In the genomic region with DNA sequence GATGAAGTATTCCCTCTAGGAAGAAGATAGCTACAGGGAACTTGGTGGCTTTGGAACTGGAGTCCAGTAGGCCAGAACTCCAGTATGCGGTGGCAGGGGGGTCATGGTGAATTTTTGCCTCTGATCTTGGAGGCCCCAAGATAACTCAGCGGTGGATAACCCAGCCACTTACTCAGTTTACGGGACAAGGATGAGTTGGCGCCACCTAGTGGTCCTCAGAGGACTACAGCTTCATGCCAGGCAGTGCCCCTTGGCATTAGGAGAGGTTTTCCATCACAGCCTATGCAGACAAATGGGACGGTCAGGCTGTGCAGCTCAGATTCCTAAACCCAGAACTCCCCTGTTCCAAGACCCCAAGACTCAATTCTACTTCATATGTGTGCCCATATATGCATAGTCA, we compare ENCODE assay signal across 9 mouse cellular contexts. TPM values are rescaled to one million over a fixed set of nuclear protein-coding genes. Genes with fewer than 3 reads are reported as not detected.
DNase-seq lines count a peak whose midpoint lies in the region; ATAC-seq lines count a peak whose summit lies in the region.
"Had no signal": no experiment of that assay in that cellular context is flagged by ENCODE, and none has a peak within 500 bp of the region (broad histone marks: within the 10 kb centered on the region; RNA-seq: fewer than 3 reads in every experiment).

No protein-coding gene starts in this region.

- H3K36me3 ChIP-seq in neural tube, embryonic 15.5 days: peaks cover 65% of the 10 kb centered on the region
- H3K36me3 ChIP-seq in embryonic facial prominence, embryonic 10.5 days (replicated peaks): peaks cover 87% of the 10 kb centered on the region

- no peaks in the 10 kb centered on the region for H3K9me3 ChIP-seq in neural tube, embryonic 15.5 days (replicated peaks)
- no peaks in the 10 kb centered on the region for H3K9me3 ChIP-seq in embryonic facial prominence, embryonic 10.5 days

- peaks cover 33% of the 10 kb centered on the region for H3K4me1 ChIP-seq in neural tube, embryonic 15.5 days
- H3K4me1 ChIP-seq in embryonic facial prominence, embryonic 10.5 days: peaks cover 48% of the 10 kb centered on the region

- no peak for ATAC-seq in neural tube, embryonic 15.5 days (ENCODE audit: low FRiP score)

- H3K27me3 ChIP-seq in neural tube, embryonic 15.5 days (replicated peaks): no peaks in the 10 kb centered on the region
- no peaks in the 10 kb centered on the region for H3K27me3 ChIP-seq in embryonic facial prominence, embryonic 10.5 days (replicated peaks; ENCODE audit: low read depth, poor library complexity, severe bottlenecking)

- no peak overlapping the region for H3K4me3 ChIP-seq in neural tube, embryonic 15.5 days (replicated peaks)
- H3K4me3 ChIP-seq in embryonic facial prominence, embryonic 10.5 days: no peak overlapping the region

- peak; percentile 71 for DNase-seq in neural tube, embryonic 10.5 days (ENCODE audit: extremely low spot score, low spot score)
- peak; percentile 84 for DNase-seq in adrenal gland, postnatal 10 days
- DNase-seq in embryonic facial prominence, embryonic 10.5 days (ENCODE audit: low spot score): peak; percentile 74
- DNase-seq in heart, postnatal 10 days: peak; percentile 84 to 87
- peak; percentile 84 to 86 for DNase-seq in left cerebral cortex, postnatal 25 days (ENCODE audit: low spot score in 2 of 2)
- peak; percentile 60 to 74 for DNase-seq in natural killer cell, adult 2 months (ENCODE audit: low spot score in 2 of 2)
- peak; percentile 45 for DNase-seq in testis, postnatal 14 days (ENCODE audit: low spot score)

- 24% methylated on average over 5 of the region's 5 CpGs for WGBS in neural tube, embryonic 15.5 days
- 31% methylated on average over 5 of the region's 5 CpGs for WGBS in embryonic facial prominence, embryonic 10.5 days

- no peak overlapping the region for H3K9ac ChIP-seq in neural tube, embryonic 15.5 days (replicated peaks)

- no peak overlapping the region for H3K4me2 ChIP-seq in neural tube, embryonic 15.5 days

- H3K27ac ChIP-seq in neural tube, embryonic 15.5 days (replicated peaks): no peak overlapping the region
- H3K27ac ChIP-seq in embryonic facial prominence, embryonic 10.5 days (replicated peaks): no peak overlapping the region
- H3K27ac ChIP-seq: macrophage had no signal

- intact Hi-C loops in heart, postnatal 10 days (cut with DNase I): loop anchor here (1.0 kb wide), 1 partner anchor 10 kb away; no protein-coding TSS in a partner anchor
- intact Hi-C loops in left cerebral cortex, postnatal 25 days (cut with DNase I): loop anchor here (5.0 kb wide), 1 partner anchor 34 kb away; no protein-coding TSS in a partner anchor

RNA-seq across cellular contexts. Expression of gene Git1, which starts 8.0 kb away (rescaled TPM):
- polyA plus RNA-seq in neural tube, embryonic 15.5 days (2015; fragmentation: Nextera tagmentation; extraction: Ambion mirVana): 13.9 and 14.0 TPM in 2 replicates
- 10 to 100 TPM; 49.7 to 57.8 TPM for total RNA-seq in adrenal gland, postnatal 10 days (2021)
- 13.0 and 13.2 TPM in 2 replicates for polyA plus RNA-seq in embryonic facial prominence, embryonic 10.5 days (2016; fragmentation: Nextera tagmentation; extraction: Ambion mirVana)
- total RNA-seq in heart, postnatal 10 days (2021): 10 to 100 TPM; 64.5 to 65.1 TPM
- total RNA-seq in left cerebral cortex, postnatal 25 days (2021): 100 to 1,000 TPM; 247 to 261 TPM

RNA-seq across cellular contexts. Expression of gene Ankrd13b, which starts 11.9 kb away (rescaled TPM):
- polyA plus RNA-seq in neural tube, embryonic 15.5 days (2015; fragmentation: Nextera tagmentation; extraction: Ambion mirVana): 31.5 and 41.3 TPM in 2 replicates
- total RNA-seq in adrenal gland, postnatal 10 days (2021): 10 to 100 TPM in 1 of 2 experiments, 1 to 10 TPM in 1; 8.3 to 13.4 TPM
- 11.8 and 13.1 TPM in 2 replicates for polyA plus RNA-seq in embryonic facial prominence, embryonic 10.5 days (2016; fragmentation: Nextera tagmentation; extraction: Ambion mirVana)
- 10 to 100 TPM; 12.8 to 15.0 TPM for total RNA-seq in heart, postnatal 10 days (2021)
- total RNA-seq in left cerebral cortex, postnatal 25 days (2021): 100 to 1,000 TPM; 100 to 101 TPM

RNA-seq across cellular contexts. Expression of gene Abhd15, which starts 13.5 kb away (rescaled TPM):
- 2.1 and 3.4 TPM in 2 replicates for polyA plus RNA-seq in neural tube, embryonic 15.5 days (2015; fragmentation: Nextera tagmentation; extraction: Ambion mirVana)
- 10 to 100 TPM; 26.1 to 27.5 TPM for total RNA-seq in adrenal gland, postnatal 10 days (2021)
- polyA plus RNA-seq in embryonic facial prominence, embryonic 10.5 days (2016; fragmentation: Nextera tagmentation; extraction: Ambion mirVana): 5.8 and 6.8 TPM in 2 replicates
- 1 to 10 TPM; 1.7 to 4.5 TPM for total RNA-seq in heart, postnatal 10 days (2021)
- 1 to 10 TPM; 1.6 to 1.7 TPM for total RNA-seq in left cerebral cortex, postnatal 25 days (2021)

RNA-seq across cellular contexts. Expression of gene Trp53i13, which starts 14.4 kb away (rescaled TPM):
- polyA plus RNA-seq in neural tube, embryonic 15.5 days (2015; fragmentation: Nextera tagmentation; extraction: Ambion mirVana): 15.3 and 20.3 TPM in 2 replicates
- total RNA-seq in adrenal gland, postnatal 10 days (2021): 10 to 100 TPM; 12.9 to 13.2 TPM
- polyA plus RNA-seq in embryonic facial prominence, embryonic 10.5 days (2016; fragmentation: Nextera tagmentation; extraction: Ambion mirVana): 33.1 and 35.0 TPM in 2 replicates
- total RNA-seq in heart, postnatal 10 days (2021): 10 to 100 TPM; 11.8 to 12.9 TPM
- total RNA-seq in left cerebral cortex, postnatal 25 days (2021): 1 to 10 TPM; 3.3 to 4.4 TPM

RNA-seq across cellular contexts. Expression of gene Gm10392, which starts 17.6 kb away (rescaled TPM):
- polyA plus RNA-seq in neural tube, embryonic 15.5 days (2015; fragmentation: Nextera tagmentation; extraction: Ambion mirVana): 0.15 and 0.40 TPM in 2 replicates
- total RNA-seq in adrenal gland, postnatal 10 days (2021): not detected
- 0.11 TPM in 2 replicates for polyA plus RNA-seq in embryonic facial prominence, embryonic 10.5 days (2016; fragmentation: Nextera tagmentation; extraction: Ambion mirVana)
- not detected for total RNA-seq in heart, postnatal 10 days (2021)
- not detected for total RNA-seq in left cerebral cortex, postnatal 25 days (2021)
- polyA plus RNA-seq: macrophage had no signal

Comparison
In these comparisons a context has a peak if more than half of its experiments do, and no peak if none do; other contexts are left out.
1. RNA of gene Ankrd13b, which starts 11.9 kb away (total RNA-seq): 100 to 101 TPM in left cerebral cortex, postnatal 25 days; 12.8 to 15.0 TPM in heart, postnatal 10 days and 8.3 to 13.4 TPM in adrenal gland, postnatal 10 days; every median in the first group is over 4 times any median in the second.
2. RNA of gene Abhd15, which starts 13.5 kb away (total RNA-seq): 26.1 to 27.5 TPM in adrenal gland, postnatal 10 days; 1.7 to 4.5 TPM in heart, postnatal 10 days and 1.6 to 1.7 TPM in left cerebral cortex, postnatal 25 days; every median in the first group is over 4 times any median in the second.
3. Peak in every context shown above with its lines, with median percentiles within 50 percentile points of each other: DNase-seq.